Mouse (Mus musculus) liver, adult 2 months (tissue): ENCODE data around the gene Apof. TPM values are rescaled to one million over a fixed set of nuclear protein-coding genes. Genes with fewer than 3 reads are reported as not detected.

ENCODE experiments used
- DNase-seq: peaks from one replicate; pipeline ENCODE4 v3.0.0-alpha.2; 2011; ENCODE audit warnings: low read depth, low spot score; ENCODE audit errors: extremely low read depth
- H3K27ac ChIP-seq: fragments of 200-500 bp; replicated peaks from 2 replicates; pipeline ENCODE4 v1.5.1; 2012; ENCODE audit warnings: low read depth, mild to moderate bottlenecking, control low read depth, inconsistent platforms, low read length; ENCODE audit not compliant: insufficient read depth
- H3K27me3 ChIP-seq: fragments of 200-500 bp; 2 replicates; pipeline ENCODE4 v1.6.1; 2012; ENCODE audit warnings: mild to moderate bottlenecking, moderate library complexity, low read length, inconsistent platforms; ENCODE audit not compliant: control insufficient read depth, insufficient read depth
- H3K36me3 ChIP-seq: fragments of 200-500 bp; 2 replicates; pipeline ENCODE4 v1.6.1; 2012; ENCODE audit warnings: low read length, inconsistent platforms; ENCODE audit not compliant: control insufficient read depth, insufficient read depth
- H3K4me1 ChIP-seq: fragments of 200-500 bp; 2 replicates; pipeline ENCODE4 v1.6.1; 2011; ENCODE audit warnings: low read length; ENCODE audit not compliant: control insufficient read depth, insufficient read depth
- H3K4me3 ChIP-seq: fragments of 200-500 bp; 2 replicates; pipeline ENCODE4 v1.5.1; 2011; ENCODE audit warnings: low read depth, mild to moderate bottlenecking, control low read depth, low read length, moderate library complexity; ENCODE audit not compliant: insufficient read depth
- H3K79me2 ChIP-seq: fragments of 200-500 bp; 2 replicates; pipeline ENCODE4 v1.6.1; 2012; ENCODE audit warnings: inconsistent platforms, mild to moderate bottlenecking, low read length, moderate library complexity; ENCODE audit not compliant: control insufficient read depth, insufficient read depth
- H3K9ac ChIP-seq: fragments of 200-500 bp; 2 replicates; pipeline ENCODE4 v1.6.1; 2012; ENCODE audit warnings: low read depth, mild to moderate bottlenecking, control low read depth, inconsistent platforms, low read length
- CTCF ChIP-seq: fragments of 200-500 bp; IDR thresholded peaks from 2 replicates; pipeline ENCODE4 v1.5.1; 2011; ENCODE audit warnings: low read depth, low read length, control low read depth
- POLR2A ChIP-seq: fragments of 200-500 bp; IDR thresholded peaks from 2 replicates; pipeline ENCODE4 v1.6.1; 2011; ENCODE audit warnings: low read length, control low read depth; ENCODE audit not compliant: insufficient read depth; ENCODE audit errors: extremely low read depth
- WGBS: fragments of 180-500 bp; shearing (Covaris S2); methylation state at CpG from one replicate; pipeline ENCODE4 v1.1.7; 2018; 5-methylcytosine and 5-hydroxymethylcytosine counted together
- polyA plus RNA-seq: library from polyadenylated mRNA; depleted of rRNA; stranded (reverse); fragments of >200 nt; gene quantifications from 2 replicates; pipeline ENCODE4 v1.2.3, GENCODE M21; 2012
- total RNA-seq: library from RNA; depleted of rRNA; stranded (reverse); fragments of >200 nt; gene quantifications from 2 replicates; pipeline ENCODE4 v1.2.3, GENCODE M21; 2014

Apof gene
- total and polyA plus RNA-seq, 2 experiments: 1,422 to 2,079 TPM

DNA sequence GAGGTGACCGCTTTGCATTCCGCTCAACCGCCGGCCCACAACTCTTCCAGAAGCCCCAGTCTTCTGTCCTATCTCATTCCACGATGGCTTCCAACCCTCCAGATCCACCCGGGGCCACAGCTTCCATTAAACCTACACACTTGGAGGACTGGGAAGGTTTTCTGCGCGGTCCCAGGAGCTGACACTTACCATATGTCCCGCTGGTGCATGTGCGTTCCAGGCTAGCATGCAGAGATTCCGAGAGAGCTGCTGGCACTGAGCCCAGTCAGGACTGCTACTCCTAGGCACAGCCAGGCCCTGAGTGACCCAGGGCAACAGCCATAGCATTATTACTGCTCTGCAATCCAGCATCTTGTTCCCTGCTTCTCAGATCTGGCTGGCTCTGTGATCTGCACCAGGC is 29.2 kb downstream of the Apof start:
- Histone ChIP-seq H3K4me3 (no peak overlapping the region), H3K4me1 (peaks cover 3% of the 10 kb centered on the region), H3K27ac (0 out of 2 replicates have a peak overlapping the region, but pooled peaks have one; percentile 1), H3K79me2 (no peaks in the 10 kb centered on the region), H3K27me3 (no peaks in the 10 kb centered on the region), H3K36me3 (peaks cover 7% of the 10 kb centered on the region), H3K9ac (no peak overlapping the region)
- DNase-seq: no peak
- no peak for TF ChIP-seq CTCF
- WGBS: 69% methylated on average over 11 of the region's 11 CpGs

- Histone ChIP-seq H3K27ac (0 out of 2 replicates have a peak overlapping the region, but pooled peaks have one; percentile 1), H3K4me1 (peaks cover 3% of the 10 kb centered on the region), H3K36me3 (0 out of 2 replicates have a peak, but pooled peaks cover 2% of the 10 kb centered on the region), H3K9ac (no peak overlapping the region), H3K79me2 (no peaks in the 10 kb centered on the region), H3K4me3 (no peak overlapping the region), H3K27me3 (no peaks in the 10 kb centered on the region)
- WGBS: 54% methylated on average over 6 of the region's 6 CpGs
- TF ChIP-seq POLR2A (no peak), CTCF (no peak)
- peak; percentile 47 for DNase-seq
Measured at GRCm38 (mm10) chr10:128298243-128298642, 29.8 kb downstream of the Apof start.

GRCm38 (mm10) chr10:128298702-128299171 is 30.3 kb downstream of the Apof start, which contains the start of gene Il23a:
Il23a (minus strand) TSS chr10:128298752.
- Histone ChIP-seq H3K9ac (no peak within 1 kb of the TSS), H3K27me3 (no peaks in the 10 kb centered on the region), H3K27ac (0 out of 2 replicates have a peak within 1 kb of the TSS, but pooled peaks have one; percentile 1), H3K4me3 (no peak within 1 kb of the TSS), H3K4me1 (peaks cover 3% of the 10 kb centered on the region), H3K36me3 (no peaks in the 10 kb centered on the region), H3K79me2 (no peaks in the 10 kb centered on the region)
- no peak for DNase-seq
- 36% methylated on average over 11 of the region's 11 CpGs for WGBS
- TF ChIP-seq POLR2A: no peak
- TF ChIP-seq CTCF: no peak

- 25% methylated on average over 3 of the region's 3 CpGs for WGBS
- peak; percentile 24 for DNase-seq
- H3K79me2 ChIP-seq: peaks cover 3% of the 10 kb centered on the region; the same call in 1 of the 2 replicates
Measured at GRCm38 (mm10) chr10:128302357-128302756, 33.9 kb downstream of the Apof start.

DNA sequence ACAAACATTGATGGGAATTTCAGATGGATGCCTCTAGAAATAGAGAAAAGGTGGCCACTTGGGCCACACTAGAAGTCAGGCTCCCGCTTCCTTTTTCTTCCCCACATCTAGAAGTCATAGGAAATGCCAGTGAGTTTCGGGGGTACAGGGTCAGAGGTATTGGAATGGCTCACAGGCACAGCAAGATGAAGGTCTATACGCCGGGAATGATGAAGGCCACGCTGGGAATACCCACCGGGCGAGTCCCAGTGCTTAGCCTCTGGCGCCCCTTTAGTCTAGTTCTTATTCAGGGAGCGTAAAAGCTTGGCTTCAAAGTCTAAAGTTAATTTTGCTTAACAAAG is 34.3 kb downstream of the Apof start:
- no peaks in the 10 kb centered on the region for H3K36me3 ChIP-seq
- H3K9ac ChIP-seq: peak overlapping the region; percentile 80
- no peak for DNase-seq
- H3K4me1 ChIP-seq: peaks cover 5% of the 10 kb centered on the region; the same call in 1 of the 2 replicates
- H3K79me2 ChIP-seq: peaks cover 3% of the 10 kb centered on the region; the same call in 1 of the 2 replicates
- 0% methylated on average over 9 of the region's 9 CpGs for WGBS
- H3K27me3 ChIP-seq: no peaks in the 10 kb centered on the region
- peak overlapping the region; percentile 63 for H3K4me3 ChIP-seq
- TF ChIP-seq POLR2A: no peak
- TF ChIP-seq CTCF: no peak
- peak overlapping the region; percentile 95 for H3K27ac ChIP-seq

More at GRCm38 (mm10) chr10:128302357-128302756, 33.9 kb downstream of the Apof start:
- H3K9ac ChIP-seq: peak overlapping the region; percentile 80
- no peaks in the 10 kb centered on the region for H3K36me3 ChIP-seq
- peak overlapping the region; percentile 95 for H3K27ac ChIP-seq
- peaks cover 5% of the 10 kb centered on the region; the same call in 1 of the 2 replicates for H3K4me1 ChIP-seq
- TF ChIP-seq POLR2A (no peak), CTCF (no peak)
- H3K4me3 ChIP-seq: peak overlapping the region; percentile 63
- H3K27me3 ChIP-seq: no peaks in the 10 kb centered on the region
